Mouse (Mus musculus) lung, embryonic 14.5 days (tissue): Measurements from ENCODE around the gene 9930111J21Rik2. TPM values are rescaled to one million over a fixed set of nuclear protein-coding genes. Genes with fewer than 3 reads are reported as not detected.

Source experiments
- ATAC-seq: fragments of 200-750 bp; cut with Nextera tagmentation; 2 replicates; pipeline ENCODE4 v1.8.0; 2017; ENCODE audit warnings: mild to moderate bottlenecking, moderate TSS enrichment, moderate library complexity; ENCODE audit not compliant: insufficient read depth
- DNase-seq: peaks from one replicate; pipeline ENCODE4 v3.0.0-alpha.2; 2015
- H3K27ac ChIP-seq: fragments of 300-500 bp; sonication (generic); 2 replicates; pipeline ENCODE4 v1.5.1; 2014; ENCODE audit warnings: low read depth, mild to moderate bottlenecking, moderate library complexity
- H3K27me3 ChIP-seq: fragments of 300-500 bp; sonication (generic); 2 replicates; pipeline ENCODE4 v1.6.1; 2014; ENCODE audit warnings: low read length, control low read depth; ENCODE audit not compliant: insufficient read depth
- H3K36me3 ChIP-seq: fragments of 300-500 bp; sonication (generic); 2 replicates; pipeline ENCODE4 v1.6.1; 2014; ENCODE audit warnings: control low read depth; ENCODE audit not compliant: insufficient read depth
- H3K4me1 ChIP-seq: fragments of 300-500 bp; sonication (generic); 2 replicates; pipeline ENCODE4 v1.6.1; 2014; ENCODE audit warnings: antibody characterized with exemption, control low read depth; ENCODE audit not compliant: insufficient read depth
- H3K4me2 ChIP-seq: fragments of 300-500 bp; sonication (generic); 2 replicates; pipeline ENCODE4 v1.6.1; 2014; ENCODE audit warnings: mild to moderate bottlenecking
- H3K4me3 ChIP-seq: fragments of 300-500 bp; sonication (generic); 2 replicates; pipeline ENCODE4 v1.5.1; 2014; ENCODE audit warnings: low read depth, low read length
- H3K9ac ChIP-seq: fragments of 300-500 bp; sonication (generic); 2 replicates; pipeline ENCODE4 v1.6.1; 2014
- H3K9me3 ChIP-seq: fragments of 300-500 bp; sonication (generic); 2 replicates; pipeline ENCODE4 v1.6.1; 2016; ENCODE audit warnings: low read depth, low read length, control low read depth
- CTCF ChIP-seq: IDR thresholded peaks from 2 replicates; pipeline ENCODE4 v1.5.1; 2016; ENCODE audit warnings: antibody characterized with exemption, low read depth
- WGBS: fragments of 180-500 bp; shearing (Covaris S2); extraction: QIAGEN DNeasy Blood & Tissue Kit; methylation state at CpG from one replicate; pipeline ENCODE4 v1.1.7; 2014; 5-methylcytosine and 5-hydroxymethylcytosine counted together
- polyA plus RNA-seq: library from polyadenylated mRNA; unstranded; fragments of >200 nt; fragmentation: Nextera tagmentation; extraction: Ambion mirVana; gene quantifications from 2 replicates; pipeline ENCODE4 v1.2.1, GENCODE M21; 2014

Gene 9930111J21Rik2
- polyA plus RNA-seq, 1 experiment from 2014 or later: 0.79 TPM

- H3K9ac ChIP-seq: no peak overlapping the region
- no peak for ATAC-seq
- no peak for DNase-seq
- H3K4me1 ChIP-seq: no peaks in the 10 kb centered on the region
- H3K4me3 ChIP-seq: no peak overlapping the region
- no peaks in the 10 kb centered on the region for H3K36me3 ChIP-seq
- TF ChIP-seq CTCF: no peak
- WGBS: 78% methylated on average over 5 of the region's 5 CpGs
- H3K27me3 ChIP-seq: no peaks in the 10 kb centered on the region
- H3K9me3 ChIP-seq: no peaks in the 10 kb centered on the region
- H3K4me2 ChIP-seq: no peak overlapping the region
- H3K27ac ChIP-seq: no peak overlapping the region
Measured at GRCm38 (mm10) chr11:49090551-49090950, 39.5 kb upstream of the 9930111J21Rik2 start.

DNA sequence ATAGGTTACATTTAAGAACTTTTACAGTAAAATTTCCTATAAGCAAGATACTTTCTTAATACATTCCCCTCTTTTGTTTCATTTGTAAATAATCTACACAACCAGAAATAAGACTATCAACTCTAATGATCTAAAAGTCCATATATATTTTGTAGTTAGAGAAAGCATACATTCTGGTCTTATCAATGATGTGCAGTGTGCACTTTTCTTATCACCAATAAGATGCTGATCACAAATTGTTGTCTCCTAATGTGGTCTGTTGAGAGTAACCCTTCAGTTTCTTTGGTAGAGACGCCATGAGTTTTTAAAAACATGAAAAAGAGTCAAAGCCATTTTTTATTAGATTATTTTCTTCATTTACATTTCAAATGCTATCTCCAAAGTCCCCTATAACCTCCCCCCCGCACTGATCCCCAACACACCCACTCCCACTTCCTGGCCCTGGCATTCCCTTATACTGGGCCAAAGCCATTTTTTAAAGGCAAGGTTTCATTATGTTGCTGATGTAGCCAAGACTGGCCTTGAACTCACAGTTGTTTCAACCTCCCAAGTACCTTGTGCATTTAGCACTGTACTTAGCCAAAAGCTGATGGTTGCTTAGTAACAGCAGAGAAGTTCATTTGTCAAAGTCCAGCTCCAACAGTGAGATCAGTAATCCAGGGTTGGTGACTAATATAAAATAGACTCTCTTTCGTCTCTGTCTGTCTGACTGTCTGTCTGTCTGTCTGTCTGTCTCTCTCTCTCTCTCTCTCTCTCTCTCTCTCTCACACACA is 38.9 kb upstream of the 9930111J21Rik2 start:
- no peak for ATAC-seq
- no peak for TF ChIP-seq CTCF
- Histone ChIP-seq H3K36me3 (no peaks in the 10 kb centered on the region), H3K4me1 (no peaks in the 10 kb centered on the region), H3K27ac (no peak overlapping the region), H3K9me3 (no peaks in the 10 kb centered on the region), H3K4me2 (no peak overlapping the region), H3K4me3 (no peak overlapping the region), H3K27me3 (no peaks in the 10 kb centered on the region), H3K9ac (no peak overlapping the region)
- 69% methylated on average over 3 of the region's 3 CpGs for WGBS
- no peak for DNase-seq

- Histone ChIP-seq H3K27me3 (no peaks in the 10 kb centered on the region), H3K4me3 (no peak overlapping the region), H3K9ac (no peak overlapping the region), H3K27ac (peak overlapping the region; percentile 58; the same call in 1 of the 2 replicates), H3K9me3 (no peaks in the 10 kb centered on the region), H3K4me2 (peak overlapping the region; percentile 50), H3K4me1 (no peaks in the 10 kb centered on the region), H3K36me3 (no peaks in the 10 kb centered on the region)
- no peak for TF ChIP-seq CTCF
- WGBS: 69% methylated on average over 5 of the region's 5 CpGs
- ATAC-seq: no peak
- no peak for DNase-seq
Measured at GRCm38 (mm10) chr11:49088990-49089652, 38.1 kb upstream of the 9930111J21Rik2 start.

- no peak overlapping the region; the same call in 1 of the 2 replicates for H3K9ac ChIP-seq
- no peaks in the 10 kb centered on the region for H3K36me3 ChIP-seq
- ATAC-seq: peak; percentile 94
- H3K27ac ChIP-seq: peak overlapping the region; percentile 61
- H3K4me2 ChIP-seq: peak overlapping the region; percentile 50
- H3K4me1 ChIP-seq: no peaks in the 10 kb centered on the region
- H3K27me3 ChIP-seq: no peaks in the 10 kb centered on the region
- 30% methylated on average over 22 of the region's 22 CpGs for WGBS
- peak overlapping the region; percentile 12 for H3K4me3 ChIP-seq
- TF ChIP-seq CTCF: no peak
- peak; percentile 62 for DNase-seq
- H3K9me3 ChIP-seq: no peaks in the 10 kb centered on the region
Measured at GRCm38 (mm10) chr11:49087830-49088616, 37.0 kb upstream of the 9930111J21Rik2 start.

DNA sequence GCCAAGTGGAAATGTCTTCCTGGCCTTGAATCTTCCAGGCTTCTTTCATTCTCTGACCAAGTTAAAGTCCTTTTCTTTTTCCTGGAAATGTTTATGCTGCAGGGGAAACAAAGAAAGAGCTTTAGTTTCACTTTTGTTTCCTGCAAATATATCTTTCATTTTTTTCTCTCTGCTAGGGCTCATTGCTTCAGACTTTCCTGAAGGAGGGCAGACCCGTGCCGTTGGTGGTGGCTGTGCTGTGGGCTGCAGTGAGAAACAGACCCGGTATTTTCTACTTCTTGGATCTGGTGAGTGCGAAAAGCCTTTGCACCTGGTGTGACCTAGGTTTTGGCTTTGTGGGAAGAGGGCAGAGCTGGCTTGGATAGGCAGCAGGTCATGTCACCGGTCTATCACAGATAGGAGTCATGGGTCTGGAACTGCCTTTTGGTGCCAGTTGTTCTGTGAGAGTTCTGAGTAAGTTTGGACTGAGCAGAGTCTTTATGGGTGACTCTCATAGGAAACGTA is 35.9 kb upstream of the 9930111J21Rik2 start:
- Histone ChIP-seq H3K9ac (no peak overlapping the region), H3K27ac (no peak overlapping the region), H3K9me3 (no peaks in the 10 kb centered on the region), H3K4me2 (no peak overlapping the region), H3K4me3 (no peak overlapping the region), H3K27me3 (no peaks in the 10 kb centered on the region), H3K4me1 (no peaks in the 10 kb centered on the region), H3K36me3 (no peaks in the 10 kb centered on the region)
- WGBS: 77% methylated on average over 6 of the region's 6 CpGs
- ATAC-seq (no peak), DNase-seq (no peak)
- no peak for TF ChIP-seq CTCF

DNA sequence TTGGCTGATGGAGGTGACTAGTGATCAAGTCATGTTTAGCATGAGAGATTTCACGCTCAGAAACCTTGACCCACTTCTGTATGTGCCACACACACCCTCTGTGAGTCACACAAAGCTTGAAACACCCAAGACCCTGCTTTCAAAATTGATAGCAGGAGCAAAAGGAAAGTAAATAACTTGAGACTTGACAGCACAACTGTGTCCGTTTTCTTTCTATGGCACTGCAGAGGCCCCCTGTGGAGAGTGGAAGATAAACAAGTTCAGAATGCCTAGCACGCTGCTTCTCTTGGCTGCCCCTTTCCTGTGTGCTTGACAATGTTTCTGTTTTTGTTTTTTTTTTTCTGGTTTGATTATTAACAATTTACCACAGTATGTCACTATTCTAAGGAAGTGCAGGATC is 33.8 kb upstream of the 9930111J21Rik2 start:
- Histone ChIP-seq H3K4me1 (no peaks in the 10 kb centered on the region), H3K4me3 (no peak overlapping the region), H3K9ac (no peak overlapping the region), H3K9me3 (no peaks in the 10 kb centered on the region), H3K36me3 (no peaks in the 10 kb centered on the region), H3K27me3 (no peaks in the 10 kb centered on the region), H3K4me2 (no peak overlapping the region), H3K27ac (no peak overlapping the region)
- ATAC-seq (no peak), DNase-seq (peak; percentile 33)
- 26% methylated on average over 3 of the region's 3 CpGs for WGBS
- no peak; the same call in 1 of the 2 replicates for TF ChIP-seq CTCF
